Mouse (Mus musculus): ENCODE measurements around the gene Asic2. TPM values are rescaled to one million over a fixed set of nuclear protein-coding genes. Genes with fewer than 3 reads are reported as not detected.

The Asic2 gene
- polyA plus RNA-seq, 1 experiment from 2014 or later = 0.65 TPM

DNA sequence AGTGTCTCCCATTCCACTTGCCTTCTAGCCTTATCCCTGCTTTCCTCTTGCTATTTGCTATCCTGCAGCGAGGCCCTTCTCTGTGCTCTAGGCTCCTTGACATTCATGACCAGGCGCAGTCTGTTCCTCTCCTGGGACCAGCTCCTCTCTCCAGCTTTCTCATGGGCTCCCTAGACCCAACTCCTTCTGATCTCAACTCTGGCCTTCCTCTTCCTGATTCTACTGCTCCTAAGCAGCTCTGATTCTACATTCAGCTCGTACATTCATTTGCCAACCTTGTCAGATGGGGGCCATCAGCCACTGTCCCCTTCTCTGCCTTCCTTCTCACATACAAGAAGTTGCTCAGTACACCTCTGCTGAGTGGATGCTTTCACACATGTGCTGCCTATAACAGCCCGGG lies 747.5 kb downstream of the Asic2 start:
- H3K4me2 ChIP-seq (ENCODE audit: low read depth, low read length) = no peak overlapping the region
- no peaks in the 10 kb centered on the region for H3K36me3 ChIP-seq (ENCODE audit: control insufficient read depth, insufficient read depth, low read length)
- H3K4me3 ChIP-seq (ENCODE audit: low read depth, low read length) = no peak overlapping the region
- ATAC-seq (ENCODE audit: low read depth) (no peak), DNase-seq (ENCODE audit: low spot score) (no peak)
- 83% methylated on average over 4 of the region's 4 CpGs for WGBS
- H3K9ac ChIP-seq (ENCODE audit: low read depth, low read length) = no peak overlapping the region
- no peak overlapping the region for H3K27ac ChIP-seq (replicated peaks; ENCODE audit: low read depth, low read length)
- H3K9me3 ChIP-seq (ENCODE audit: control insufficient read depth, low read length) = no peaks in the 10 kb centered on the region
- H3K27me3 ChIP-seq (replicated peaks; ENCODE audit: control insufficient read depth, insufficient read depth, low read length) = no peaks in the 10 kb centered on the region
- H3K4me1 ChIP-seq (ENCODE audit: control insufficient read depth, insufficient read depth, low read length) = no peaks in the 10 kb centered on the region

DNA sequence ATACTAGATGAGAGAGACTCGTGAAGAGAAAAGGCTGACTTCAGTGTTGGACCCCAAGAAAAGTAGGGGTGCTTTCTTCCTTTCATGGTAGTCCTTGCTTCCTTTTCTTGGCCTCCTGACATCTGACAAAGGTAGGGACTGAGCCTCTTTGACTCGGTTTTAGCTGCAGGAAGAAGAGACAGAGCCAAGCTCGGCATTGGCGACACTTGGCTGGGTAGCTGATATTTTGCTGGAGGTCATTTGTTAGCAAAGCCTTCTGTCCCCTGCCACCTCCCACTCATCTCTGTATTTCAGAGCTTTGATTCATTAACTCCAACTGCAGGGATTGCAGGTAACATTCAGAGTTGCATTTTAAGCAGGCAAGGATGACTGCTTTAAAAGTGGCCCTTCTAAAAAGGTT lies 762.8 kb downstream of the Asic2 start:
- Histone ChIP-seq H3K36me3 (ENCODE audit: control insufficient read depth, insufficient read depth, low read length) (no peaks in the 10 kb centered on the region), H3K27me3 (replicated peaks; ENCODE audit: control insufficient read depth, insufficient read depth, low read length) (no peaks in the 10 kb centered on the region), H3K27ac (replicated peaks; ENCODE audit: low read depth, low read length) (no peak overlapping the region), H3K9ac (ENCODE audit: low read depth, low read length) (no peak overlapping the region), H3K4me1 (ENCODE audit: control insufficient read depth, insufficient read depth, low read length) (no peaks in the 10 kb centered on the region), H3K4me3 (ENCODE audit: low read depth, low read length) (no peak overlapping the region), H3K9me3 (ENCODE audit: control insufficient read depth, low read length) (no peaks in the 10 kb centered on the region), H3K4me2 (ENCODE audit: low read depth, low read length) (no peak overlapping the region)
- no peak for ATAC-seq (ENCODE audit: low read depth)
- no peak for DNase-seq (ENCODE audit: low spot score)
- 47% methylated on average over 4 of the region's 4 CpGs for WGBS

DNA sequence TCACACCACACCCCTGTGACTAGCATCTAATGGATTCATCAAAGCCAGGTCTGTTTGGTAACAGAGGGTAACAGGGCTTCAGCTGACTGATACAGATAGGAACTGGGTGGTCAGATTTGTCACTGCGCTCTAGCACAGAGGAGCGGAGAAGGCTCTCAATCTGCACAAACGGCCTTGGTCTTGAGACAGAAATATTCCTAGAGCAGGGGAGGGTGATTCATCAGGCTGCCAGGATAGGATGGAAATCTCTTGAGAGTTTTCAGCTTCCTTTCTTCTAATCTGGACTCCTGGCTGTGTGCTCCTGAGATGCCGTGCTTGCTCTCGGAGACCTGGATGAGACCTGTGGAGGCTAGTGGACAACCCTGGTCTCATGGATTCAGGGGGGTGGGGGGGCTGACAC lies 765.7 kb downstream of the Asic2 start:
- ATAC-seq (ENCODE audit: low read depth) (no peak), DNase-seq (ENCODE audit: low spot score) (no peak)
- Histone ChIP-seq H3K4me2 (ENCODE audit: low read depth, low read length) (no peak overlapping the region), H3K9me3 (ENCODE audit: control insufficient read depth, low read length) (no peaks in the 10 kb centered on the region), H3K36me3 (ENCODE audit: control insufficient read depth, insufficient read depth, low read length) (no peaks in the 10 kb centered on the region), H3K4me3 (ENCODE audit: low read depth, low read length) (no peak overlapping the region), H3K27ac (replicated peaks; ENCODE audit: low read depth, low read length) (no peak overlapping the region), H3K9ac (ENCODE audit: low read depth, low read length) (no peak overlapping the region), H3K27me3 (replicated peaks; ENCODE audit: control insufficient read depth, insufficient read depth, low read length) (no peaks in the 10 kb centered on the region), H3K4me1 (ENCODE audit: control insufficient read depth, insufficient read depth, low read length) (no peaks in the 10 kb centered on the region)
- 78% methylated on average over 5 of the region's 5 CpGs for WGBS

DNA sequence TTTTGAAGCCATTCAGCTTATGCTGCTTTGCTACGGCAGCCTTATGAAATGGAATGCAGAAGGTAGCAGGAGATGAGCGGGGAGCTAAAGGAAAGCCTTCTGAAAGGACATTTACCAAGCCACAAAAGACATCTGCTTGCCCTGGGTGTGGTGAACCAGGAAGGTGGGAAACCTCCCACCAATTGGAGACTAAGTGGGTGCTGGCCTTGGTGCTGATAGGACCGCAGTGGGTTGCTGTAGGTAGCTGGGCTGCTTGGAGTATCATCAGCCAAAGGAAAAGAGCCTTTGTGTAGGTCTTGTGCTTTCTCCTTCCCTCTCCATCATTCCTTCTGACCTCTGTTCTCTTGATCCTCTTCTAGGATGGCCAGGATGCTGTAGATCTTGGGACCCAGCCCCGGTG lies 774.4 kb downstream of the Asic2 start:
- Histone ChIP-seq H3K27ac (replicated peaks; ENCODE audit: low read depth, low read length) (no peak overlapping the region), H3K4me2 (ENCODE audit: low read depth, low read length) (no peak overlapping the region), H3K36me3 (ENCODE audit: control insufficient read depth, insufficient read depth, low read length) (no peaks in the 10 kb centered on the region), H3K9ac (ENCODE audit: low read depth, low read length) (no peak overlapping the region), H3K4me1 (ENCODE audit: control insufficient read depth, insufficient read depth, low read length) (no peaks in the 10 kb centered on the region), H3K4me3 (ENCODE audit: low read depth, low read length) (no peak overlapping the region), H3K9me3 (ENCODE audit: control insufficient read depth, low read length) (no peaks in the 10 kb centered on the region), H3K27me3 (replicated peaks; ENCODE audit: control insufficient read depth, insufficient read depth, low read length) (no peaks in the 10 kb centered on the region)
- 49% methylated on average over 4 of the region's 4 CpGs for WGBS
- DNase-seq (ENCODE audit: low spot score) (peak; percentile 77), ATAC-seq (ENCODE audit: low read depth) (no peak)

DNA sequence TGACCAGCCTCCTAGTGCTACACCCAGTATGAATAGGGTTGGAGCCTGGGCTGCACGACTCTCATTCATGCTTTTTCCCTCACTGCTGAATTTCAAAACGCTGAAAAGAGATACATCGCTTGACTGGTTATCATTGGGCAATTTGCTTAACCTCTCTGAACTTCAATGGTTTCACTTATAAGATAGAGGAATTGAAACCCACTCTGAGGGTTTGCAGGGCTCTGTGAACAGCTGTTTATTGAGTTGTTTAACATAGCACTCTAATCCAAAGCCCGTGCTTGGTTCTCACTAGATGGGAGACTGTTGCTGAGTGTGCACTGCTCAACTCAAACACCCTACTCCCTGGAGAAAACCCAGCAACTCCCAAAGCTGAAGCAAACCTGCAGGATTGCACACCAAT lies 776.1 kb downstream of the Asic2 start:
- Histone ChIP-seq H3K9me3 (ENCODE audit: control insufficient read depth, low read length) (no peaks in the 10 kb centered on the region), H3K27me3 (replicated peaks; ENCODE audit: control insufficient read depth, insufficient read depth, low read length) (no peaks in the 10 kb centered on the region), H3K27ac (replicated peaks; ENCODE audit: low read depth, low read length) (no peak overlapping the region), H3K4me3 (ENCODE audit: low read depth, low read length) (no peak overlapping the region), H3K36me3 (ENCODE audit: control insufficient read depth, insufficient read depth, low read length) (no peaks in the 10 kb centered on the region), H3K4me2 (ENCODE audit: low read depth, low read length) (no peak overlapping the region), H3K9ac (ENCODE audit: low read depth, low read length) (no peak overlapping the region), H3K4me1 (ENCODE audit: control insufficient read depth, insufficient read depth, low read length) (no peaks in the 10 kb centered on the region)
- DNase-seq (ENCODE audit: low spot score) (no peak), ATAC-seq (ENCODE audit: low read depth) (no peak)
- 84% methylated on average over 4 of the region's 4 CpGs for WGBS

DNA sequence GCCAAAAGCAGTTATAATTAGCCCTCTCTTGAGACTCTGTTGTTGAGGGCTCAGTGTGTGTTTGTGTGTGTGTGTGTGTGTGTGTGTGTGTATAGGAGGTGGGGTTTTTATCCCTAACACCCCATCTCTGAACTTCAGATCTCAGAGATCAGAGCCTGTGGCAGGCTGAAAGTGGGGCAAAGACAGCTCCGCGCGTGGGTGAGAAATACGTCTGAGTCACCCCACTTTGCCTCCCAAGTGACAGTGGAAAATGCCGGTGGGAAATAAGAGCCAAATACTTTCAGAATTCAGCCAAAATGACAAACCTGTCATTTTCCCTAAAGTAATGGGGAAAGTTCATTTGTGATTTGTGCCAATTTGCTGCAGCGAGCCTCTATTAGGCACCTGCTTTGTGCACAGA lies 779.2 kb downstream of the Asic2 start:
- Histone ChIP-seq H3K27ac (replicated peaks; ENCODE audit: low read depth, low read length) (no peak overlapping the region), H3K9me3 (ENCODE audit: control insufficient read depth, low read length) (no peaks in the 10 kb centered on the region), H3K36me3 (ENCODE audit: control insufficient read depth, insufficient read depth, low read length) (no peaks in the 10 kb centered on the region), H3K4me3 (ENCODE audit: low read depth, low read length) (no peak overlapping the region), H3K4me1 (ENCODE audit: control insufficient read depth, insufficient read depth, low read length) (no peaks in the 10 kb centered on the region), H3K9ac (ENCODE audit: low read depth, low read length) (no peak overlapping the region), H3K27me3 (replicated peaks; ENCODE audit: control insufficient read depth, insufficient read depth, low read length) (no peaks in the 10 kb centered on the region), H3K4me2 (ENCODE audit: low read depth, low read length) (no peak overlapping the region)
- WGBS = 87% methylated on average over 6 of the region's 6 CpGs
- no peak for DNase-seq (ENCODE audit: low spot score)
- no peak for ATAC-seq (ENCODE audit: low read depth)

DNA sequence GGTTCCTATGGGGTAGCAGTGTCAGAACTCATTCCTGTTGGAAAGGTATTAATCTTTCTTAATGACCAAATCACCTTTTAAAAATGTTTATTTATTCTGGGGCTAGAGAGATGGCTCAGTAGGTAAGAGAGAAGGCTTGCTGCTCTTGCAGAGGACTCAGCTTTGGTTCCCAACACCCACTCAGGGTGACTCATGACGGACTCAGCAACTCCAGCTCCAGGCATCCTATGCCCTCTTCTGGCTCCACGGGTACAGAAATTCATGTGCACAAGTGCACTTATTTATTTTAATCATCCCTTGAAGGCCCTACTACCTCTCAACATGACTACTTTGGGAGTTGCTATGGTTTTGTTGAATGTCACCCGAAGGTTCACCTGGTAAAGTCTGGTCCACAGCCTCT lies 780.4 kb downstream of the Asic2 start:
- Histone ChIP-seq H3K27me3 (replicated peaks; ENCODE audit: control insufficient read depth, insufficient read depth, low read length) (no peaks in the 10 kb centered on the region), H3K4me3 (ENCODE audit: low read depth, low read length) (no peak overlapping the region), H3K9ac (ENCODE audit: low read depth, low read length) (no peak overlapping the region), H3K36me3 (ENCODE audit: control insufficient read depth, insufficient read depth, low read length) (no peaks in the 10 kb centered on the region), H3K27ac (replicated peaks; ENCODE audit: low read depth, low read length) (no peak overlapping the region), H3K4me1 (ENCODE audit: control insufficient read depth, insufficient read depth, low read length) (no peaks in the 10 kb centered on the region), H3K4me2 (ENCODE audit: low read depth, low read length) (no peak overlapping the region), H3K9me3 (ENCODE audit: control insufficient read depth, low read length) (no peaks in the 10 kb centered on the region)
- DNase-seq (ENCODE audit: low spot score) = no peak
- ATAC-seq (ENCODE audit: low read depth) = no peak
- WGBS = 79% methylated on average over 3 of the region's 3 CpGs

DNA sequence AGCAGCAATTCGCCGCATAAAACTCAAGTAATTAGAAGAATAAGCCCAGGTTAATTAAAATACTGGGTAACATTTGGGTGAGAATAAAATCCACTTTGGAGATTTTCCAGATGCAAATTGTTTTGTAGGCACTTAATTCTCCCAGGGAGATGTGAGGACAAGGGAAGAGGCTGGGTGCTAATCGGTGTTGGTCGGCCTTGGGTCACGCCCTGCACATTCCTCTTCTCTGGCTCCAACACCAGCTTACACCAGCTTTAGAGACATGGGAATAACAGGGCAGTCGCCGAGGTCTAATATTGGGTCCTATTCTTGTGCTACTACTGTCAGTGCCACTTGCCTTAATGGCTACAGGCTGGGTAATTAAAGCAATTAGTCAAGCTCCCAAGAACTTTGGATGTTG lies 783.5 kb downstream of the Asic2 start:
- Histone ChIP-seq H3K4me2 (ENCODE audit: low read depth, low read length) (no peak overlapping the region), H3K9ac (ENCODE audit: low read depth, low read length) (no peak overlapping the region), H3K27me3 (replicated peaks; ENCODE audit: control insufficient read depth, insufficient read depth, low read length) (no peaks in the 10 kb centered on the region), H3K9me3 (ENCODE audit: control insufficient read depth, low read length) (no peaks in the 10 kb centered on the region), H3K27ac (replicated peaks; ENCODE audit: low read depth, low read length) (no peak overlapping the region), H3K4me1 (ENCODE audit: control insufficient read depth, insufficient read depth, low read length) (no peaks in the 10 kb centered on the region), H3K4me3 (ENCODE audit: low read depth, low read length) (no peak overlapping the region), H3K36me3 (ENCODE audit: control insufficient read depth, insufficient read depth, low read length) (no peaks in the 10 kb centered on the region)
- WGBS = 56% methylated on average over 7 of the region's 7 CpGs
- no peak for ATAC-seq (ENCODE audit: low read depth)
- DNase-seq (ENCODE audit: low spot score) = no peak

DNA sequence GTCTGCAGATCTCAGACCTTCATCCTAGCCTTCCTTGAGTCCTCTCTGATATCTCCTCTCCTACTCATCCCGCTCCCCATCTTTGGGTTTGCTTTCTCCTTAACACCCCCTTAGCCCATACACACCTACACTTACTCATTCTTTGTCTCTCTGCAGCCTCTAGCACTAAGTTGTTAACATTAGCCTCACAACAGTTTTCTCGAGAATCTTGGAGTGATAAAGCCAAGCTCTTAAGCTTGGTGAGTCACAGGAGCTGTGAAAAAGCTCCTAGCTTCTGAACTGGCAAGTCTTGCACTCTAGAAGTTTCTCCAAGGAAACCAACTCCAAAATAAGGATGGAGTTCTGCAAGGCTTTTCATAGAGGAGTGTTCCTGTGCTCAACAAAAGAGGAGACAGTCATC lies 803.4 kb downstream of the Asic2 start:
- no peak for DNase-seq (ENCODE audit: low spot score)
- no peak overlapping the region for H3K27ac ChIP-seq (replicated peaks; ENCODE audit: low read depth, low read length)
- H3K4me2 ChIP-seq (ENCODE audit: low read depth, low read length) = no peak overlapping the region
- H3K36me3 ChIP-seq (ENCODE audit: control insufficient read depth, insufficient read depth, low read length) = no peaks in the 10 kb centered on the region
- WGBS = 83% methylated on average over 2 of the region's 2 CpGs
- H3K27me3 ChIP-seq (replicated peaks; ENCODE audit: control insufficient read depth, insufficient read depth, low read length) = no peaks in the 10 kb centered on the region
- H3K9ac ChIP-seq (ENCODE audit: low read depth, low read length) = no peak overlapping the region
- ATAC-seq (ENCODE audit: low read depth) = no peak
- peaks cover 8% of the 10 kb centered on the region for H3K9me3 ChIP-seq (ENCODE audit: control insufficient read depth, low read length)
- H3K4me3 ChIP-seq (ENCODE audit: low read depth, low read length) = no peak overlapping the region
- no peaks in the 10 kb centered on the region for H3K4me1 ChIP-seq (ENCODE audit: control insufficient read depth, insufficient read depth, low read length)

Data from embryonic facial prominence, embryonic 14.5 days (tissue).